ENCODE assay signal across 8 mouse cellular contexts in the genomic region with DNA sequence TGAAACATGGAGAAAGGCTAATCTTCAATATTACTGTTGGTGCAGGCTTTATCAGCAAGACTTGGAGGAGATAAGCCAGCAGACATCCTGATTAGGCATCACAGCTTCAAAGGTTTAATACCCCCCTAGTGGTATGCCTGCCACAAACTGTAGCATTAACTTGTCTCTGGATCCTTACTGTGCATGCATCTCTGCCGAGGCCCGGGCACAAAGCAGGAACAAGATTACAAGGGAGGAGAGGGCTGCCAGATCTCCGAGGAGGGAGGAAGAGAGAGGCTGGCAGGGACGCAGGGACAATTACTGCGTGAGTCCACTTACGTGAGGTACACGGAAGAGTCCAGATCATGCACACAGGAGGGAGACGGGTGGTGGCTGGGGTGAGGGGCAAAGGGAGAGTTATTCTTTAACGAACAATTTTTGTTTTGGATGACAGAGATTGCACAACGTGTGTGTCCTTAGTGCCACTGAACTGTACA. TPM values are rescaled to one million over a fixed set of nuclear protein-coding genes. Genes with fewer than 3 reads are reported as not detected.
DNase-seq lines count a peak whose midpoint lies in the region; ATAC-seq lines count a peak whose summit lies in the region.

No protein-coding gene starts in this region.

- no peak overlapping the region for H3K9ac ChIP-seq in forebrain, embryonic 15.5 days (replicated peaks)
- no peak overlapping the region for H3K9ac ChIP-seq in liver, embryonic 15.5 days

- H3K4me2 ChIP-seq in forebrain, embryonic 15.5 days (replicated peaks) = no peak overlapping the region
- no peak overlapping the region for H3K4me2 ChIP-seq in liver, embryonic 15.5 days

- no peak for ATAC-seq in forebrain, embryonic 15.5 days (replicated peaks)
- peak; percentile 50; the same call in 1 of the 2 replicates for ATAC-seq in liver, embryonic 15.5 days (ENCODE audit: insufficient read depth)

- H3K36me3 ChIP-seq in forebrain, embryonic 15.5 days = no peaks in the 10 kb centered on the region
- no peaks in the 10 kb centered on the region; the same call in 1 of the 2 replicates for H3K36me3 ChIP-seq in liver, embryonic 15.5 days (replicated peaks)

- 0 out of 2 replicates have a peak overlapping the region, but pooled peaks have one; percentile 11 for H3K27ac ChIP-seq in forebrain, embryonic 15.5 days (replicated peaks)
- H3K27ac ChIP-seq in liver, embryonic 15.5 days (replicated peaks) = peak overlapping the region; percentile 11; the same call in 1 of the 2 replicates

- H3K4me1 ChIP-seq in forebrain, embryonic 15.5 days = peaks cover 28% of the 10 kb centered on the region
- peaks cover 90% of the 10 kb centered on the region for H3K4me1 ChIP-seq in liver, embryonic 15.5 days (replicated peaks)

- H3K9me3 ChIP-seq in forebrain, embryonic 15.5 days = no peaks in the 10 kb centered on the region
- H3K9me3 ChIP-seq in liver, embryonic 15.5 days (replicated peaks) = no peaks in the 10 kb centered on the region

- peaks cover 19% of the 10 kb centered on the region; the same call in 1 of the 2 replicates for H3K27me3 ChIP-seq in forebrain, embryonic 15.5 days
- H3K27me3 ChIP-seq in liver, embryonic 15.5 days = no peaks in the 10 kb centered on the region

- WGBS in forebrain, embryonic 15.5 days = 40% methylated on average over 10 of the region's 10 CpGs
- WGBS in liver, embryonic 15.5 days (ENCODE audit: insufficient replicate concordance) = 38% methylated on average over 10 of the region's 10 CpGs

- no peak overlapping the region for H3K4me3 ChIP-seq in forebrain, embryonic 15.5 days
- no peak overlapping the region for H3K4me3 ChIP-seq in liver, embryonic 15.5 days (replicated peaks)

- DNase-seq in heart, adult 18-20 months = peak; percentile 61 to 67
- no peak for DNase-seq in heart, adult 8-10 months (ENCODE audit: low spot score)
- peak; percentile 72 for DNase-seq in brain, adult 2 months (ENCODE audit: low read depth, low spot score)
- DNase-seq in right cerebral cortex, postnatal 14 days = no peak
- DNase-seq in ovary, postnatal 36 days (ENCODE audit: low spot score) = no peak
- DNase-seq in thymus, adult 18-20 months = no peak

RNA-seq across cellular contexts. Expression of a gene that starts 21.8 kb away (rescaled TPM):
- 10 to 100 TPM; 55.0 to 60.1 TPM for total RNA-seq in heart, adult 18-20 months (2021)
- 10 to 100 TPM; 57.2 to 64.8 (median 62.7) TPM for total RNA-seq in heart, adult 8-10 months (2022)
- 11.4 and 13.3 TPM in 2 replicates for polyA plus RNA-seq in forebrain, embryonic 15.5 days (2015; fragmentation: Nextera tagmentation; extraction: Ambion mirVana)
- polyA plus RNA-seq in liver, embryonic 15.5 days (2015; fragmentation: Nextera tagmentation; extraction: Ambion mirVana) = 20.6 and 22.5 TPM in 2 replicates

RNA-seq across cellular contexts. Expression of a gene that starts 30.4 kb away (rescaled TPM):
- total RNA-seq in heart, adult 18-20 months (2021) = 10 to 100 TPM; 17.2 to 23.0 TPM
- total RNA-seq in heart, adult 8-10 months (2022) = 10 to 100 TPM; 16.5 to 26.5 (median 21.6) TPM
- 0.71 and 1.0 TPM in 2 replicates for polyA plus RNA-seq in forebrain, embryonic 15.5 days (2015; fragmentation: Nextera tagmentation; extraction: Ambion mirVana)
- 8.2 and 8.7 TPM in 2 replicates for polyA plus RNA-seq in liver, embryonic 15.5 days (2015; fragmentation: Nextera tagmentation; extraction: Ambion mirVana)

RNA-seq across cellular contexts. Expression of a gene that starts 58.0 kb away (rescaled TPM):
- 10 to 100 TPM in 1 of 2 experiments, 1 to 10 TPM in 1; 9.8 to 13.4 TPM for total RNA-seq in heart, adult 18-20 months (2021)
- total RNA-seq in heart, adult 8-10 months (2022) = 10 to 100 TPM in 2 of 4 experiments, 1 to 10 TPM in 2; 9.1 to 14.1 (median 10.0) TPM
- 2.8 and 3.0 TPM in 2 replicates for polyA plus RNA-seq in forebrain, embryonic 15.5 days (2015; fragmentation: Nextera tagmentation; extraction: Ambion mirVana)
- 1.5 and 1.9 TPM in 2 replicates for polyA plus RNA-seq in liver, embryonic 15.5 days (2015; fragmentation: Nextera tagmentation; extraction: Ambion mirVana)

Comparison
In these comparisons a context has a peak if more than half of its experiments do, and no peak if none do; other contexts are left out.
1. DNase-seq: peak in heart, adult 18-20 months (2 of 2) and brain, adult 2 months (single experiment); none in heart, adult 8-10 months (single experiment), right cerebral cortex, postnatal 14 days (single experiment), ovary, postnatal 36 days (single experiment) and thymus, adult 18-20 months (0 of 2).